Mouse (Mus musculus): ENCODE data around the gene Use1. TPM values are rescaled to one million over a fixed set of nuclear protein-coding genes. Genes with fewer than 3 reads are reported as not detected.

Use1 gene
- polyA plus RNA-seq, 1 experiment from 2014 or later = 84.6 TPM

DNA sequence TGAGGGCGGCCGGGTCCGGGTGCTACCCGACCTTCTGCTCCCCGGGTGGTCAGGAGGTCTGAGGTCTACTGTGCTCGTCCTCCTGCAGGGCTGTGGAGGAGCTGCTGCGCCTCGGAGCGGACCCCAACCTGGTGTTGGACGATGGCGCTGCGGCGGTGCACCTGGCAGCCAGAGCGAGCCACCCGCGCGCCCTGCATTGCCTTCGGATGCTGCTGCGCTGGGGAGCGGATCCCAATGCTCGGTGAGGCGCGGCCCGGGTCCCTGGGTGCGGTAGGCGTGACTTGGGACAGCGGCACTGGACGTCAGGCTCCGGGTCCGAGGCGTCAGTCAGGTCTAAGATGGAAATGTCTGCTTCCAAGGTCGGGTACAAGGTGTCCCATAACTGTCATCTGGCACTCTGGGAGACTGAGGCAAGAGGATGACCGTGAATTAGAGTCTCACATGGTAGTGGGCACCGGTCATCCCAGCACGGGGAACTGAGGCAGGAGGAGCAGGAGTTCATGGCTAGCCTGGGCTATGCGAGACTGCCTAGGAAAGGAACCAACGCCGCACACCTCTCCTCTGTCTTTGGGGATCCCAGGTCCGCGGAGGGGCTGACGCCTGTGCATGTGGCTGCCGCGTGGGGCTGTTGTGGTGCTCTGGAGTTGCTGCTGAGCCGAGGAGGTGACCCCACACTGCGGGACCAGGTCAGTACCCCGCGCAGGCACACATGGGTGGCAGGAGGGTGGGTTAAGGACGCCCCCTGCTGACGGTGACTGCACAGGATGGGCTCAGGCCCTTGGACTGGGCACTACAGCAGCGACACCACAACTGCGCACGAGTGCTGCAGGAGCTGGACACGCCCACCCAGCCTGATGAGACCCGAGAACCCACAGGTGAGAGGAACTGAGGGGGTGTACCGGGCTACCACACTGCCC lies 39.7 kb downstream of the Use1 start:
- Histone ChIP-seq H3K9me3 (no peaks in the 10 kb centered on the region), H3K4me1 (replicated peaks) (peaks cover 39% of the 10 kb centered on the region), H3K4me3 (peak overlapping the region; percentile 93), H3K27me3 (ENCODE audit: insufficient read depth, poor library complexity, severe bottlenecking) (no peaks in the 10 kb centered on the region), H3K27ac (peak overlapping the region; percentile 89), H3K36me3 (peaks cover 55% of the 10 kb centered on the region)
- WGBS = under 1% methylated on average over 55 of the region's 55 CpGs
- peak; percentile 85 for DNase-seq (ENCODE audit: low spot score)

DNA sequence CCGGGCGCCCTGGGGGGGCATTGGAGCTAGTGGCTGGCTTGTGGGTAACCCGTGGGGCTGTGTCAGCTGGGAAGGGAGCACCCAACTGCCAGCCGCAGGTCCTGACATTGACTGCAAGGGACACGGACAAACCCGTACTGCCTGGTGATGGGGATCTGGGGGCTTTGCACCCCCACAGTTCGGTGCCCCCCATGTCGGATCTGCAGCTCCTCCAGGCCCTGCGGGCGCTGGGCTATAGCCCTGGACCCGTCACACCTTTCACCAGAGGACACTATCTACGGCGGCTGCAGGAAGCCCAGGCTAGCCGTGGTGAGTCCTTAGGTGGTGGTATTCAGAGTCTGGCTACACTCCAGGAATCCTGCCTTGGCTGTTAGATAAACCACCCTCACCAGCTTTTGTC lies 40.8 kb downstream of the Use1 start:
- H3K9me3 ChIP-seq = no peaks in the 10 kb centered on the region
- H3K4me3 ChIP-seq = peak overlapping the region; percentile 93
- H3K4me1 ChIP-seq (replicated peaks) = peaks cover 46% of the 10 kb centered on the region
- peaks cover 52% of the 10 kb centered on the region for H3K36me3 ChIP-seq
- WGBS = 92% methylated on average over 14 of the region's 14 CpGs
- no peak for DNase-seq (ENCODE audit: low spot score)
- H3K27me3 ChIP-seq (ENCODE audit: insufficient read depth, poor library complexity, severe bottlenecking) = no peaks in the 10 kb centered on the region
- H3K27ac ChIP-seq = no peak overlapping the region

DNA sequence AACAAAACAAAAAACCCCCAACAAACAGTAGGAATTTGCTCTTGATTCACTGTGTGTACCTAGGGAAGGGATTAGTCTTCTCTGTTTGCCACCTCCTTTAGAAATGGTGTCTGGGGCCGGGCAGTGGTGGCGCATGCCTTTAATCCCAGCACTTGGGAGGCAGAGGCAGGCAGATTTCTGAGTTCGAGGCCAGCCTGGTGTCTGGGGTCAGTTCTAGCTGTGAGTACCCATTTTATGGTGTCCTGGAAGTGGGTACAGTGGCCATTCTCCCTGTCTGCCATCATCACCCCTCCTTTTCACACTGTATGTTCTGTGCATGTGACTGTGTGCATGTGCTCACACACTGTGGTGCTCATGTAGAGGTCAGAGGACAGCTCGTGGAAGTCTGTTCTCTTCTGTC lies 41.6 kb downstream of the Use1 start:
- 92% methylated on average over 4 of the region's 4 CpGs for WGBS
- peaks cover 44% of the 10 kb centered on the region for H3K36me3 ChIP-seq
- H3K4me1 ChIP-seq (replicated peaks) = peaks cover 46% of the 10 kb centered on the region
- no peaks in the 10 kb centered on the region for H3K9me3 ChIP-seq
- no peak overlapping the region for H3K27ac ChIP-seq
- H3K27me3 ChIP-seq (ENCODE audit: insufficient read depth, poor library complexity, severe bottlenecking) = no peaks in the 10 kb centered on the region
- H3K4me3 ChIP-seq = no peak overlapping the region
- no peak for DNase-seq (ENCODE audit: low spot score)

DNA sequence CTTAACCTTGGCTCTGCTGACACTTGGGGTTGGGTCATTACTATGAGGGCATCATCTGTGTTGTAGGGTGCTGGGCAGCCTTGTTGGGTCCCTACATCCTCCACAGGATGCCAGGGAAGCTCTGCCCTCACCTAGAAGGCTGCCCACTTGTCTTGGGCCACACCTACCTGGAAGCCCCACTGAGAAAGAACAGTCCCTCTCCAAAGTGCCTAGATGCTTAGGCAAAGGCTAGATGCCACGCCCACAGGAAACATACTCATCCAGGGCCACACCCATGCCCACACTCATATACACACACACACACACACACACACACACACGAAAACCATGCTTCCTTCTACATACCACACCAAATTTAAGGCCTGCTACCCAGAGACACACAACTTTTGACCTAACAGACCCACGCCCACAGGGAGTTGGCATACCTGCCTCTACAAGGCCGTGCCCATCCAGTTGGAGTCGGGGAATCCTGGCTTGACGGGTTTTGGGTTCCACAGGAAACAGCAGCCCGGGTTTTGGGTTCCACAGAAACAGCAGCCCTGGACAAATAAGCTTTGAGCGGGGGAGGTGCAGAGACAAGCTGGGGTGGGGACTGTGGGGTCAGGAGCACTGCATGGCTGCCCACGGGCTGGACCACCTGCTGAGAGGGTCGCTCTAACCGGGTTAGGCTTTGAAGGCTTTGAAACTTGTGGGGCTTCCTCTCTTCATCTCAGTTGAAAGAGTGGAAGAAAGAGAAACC lies 45.1 kb downstream of the Use1 start:
- WGBS = 43% methylated on average over 11 of the region's 11 CpGs
- Histone ChIP-seq H3K27me3 (ENCODE audit: insufficient read depth, poor library complexity, severe bottlenecking) (no peaks in the 10 kb centered on the region), H3K4me1 (replicated peaks) (peaks cover 20% of the 10 kb centered on the region), H3K27ac (no peak overlapping the region), H3K9me3 (no peaks in the 10 kb centered on the region), H3K36me3 (peaks cover 35% of the 10 kb centered on the region), H3K4me3 (no peak overlapping the region)
- DNase-seq (ENCODE audit: low spot score) = no peak

Other genes with a start within 250 kb of the Use1 start
- 24.1 and 25.4 TPM in 2 replicates for gene Myo9b, start 94.1 kb upstream of the Use1 start, polyA plus RNA-seq (2016; fragmentation: Nextera tagmentation; extraction: Ambion mirVana)
- gene Haus8, start 93.9 kb upstream of the Use1 start, polyA plus RNA-seq (2016; fragmentation: Nextera tagmentation; extraction: Ambion mirVana) = 59.1 and 61.9 TPM in 2 replicates
- gene Ocel1, start 4.5 kb downstream of the Use1 start, polyA plus RNA-seq (2016; fragmentation: Nextera tagmentation; extraction: Ambion mirVana) = 7.5 and 8.1 TPM in 2 replicates
- 125 and 139 TPM in 2 replicates for gene Nr2f6, start 15.1 kb downstream of the Use1 start, polyA plus RNA-seq (2016; fragmentation: Nextera tagmentation; extraction: Ambion mirVana)
- 5.8 and 7.2 TPM in 2 replicates for gene Ushbp1, start 29.0 kb downstream of the Use1 start, polyA plus RNA-seq (2016; fragmentation: Nextera tagmentation; extraction: Ambion mirVana)
- gene Babam1, start 30.0 kb downstream of the Use1 start, polyA plus RNA-seq (2016; fragmentation: Nextera tagmentation; extraction: Ambion mirVana) = 112 and 121 TPM in 2 replicates
- gene Ankle1, start 39.2 kb downstream of the Use1 start, polyA plus RNA-seq (2016; fragmentation: Nextera tagmentation; extraction: Ambion mirVana) = 35.2 and 56.1 TPM in 2 replicates
- gene Abhd8, start 96.8 kb downstream of the Use1 start, polyA plus RNA-seq (2016; fragmentation: Nextera tagmentation; extraction: Ambion mirVana) = 76.3 and 88.4 TPM in 2 replicates
- gene Mrpl34, start 98.1 kb downstream of the Use1 start, polyA plus RNA-seq (2016; fragmentation: Nextera tagmentation; extraction: Ambion mirVana) = 221 and 249 TPM in 2 replicates
- 147 and 169 TPM in 2 replicates for gene Dda1, start 102.4 kb downstream of the Use1 start, polyA plus RNA-seq (2016; fragmentation: Nextera tagmentation; extraction: Ambion mirVana)
- 3.3 and 6.8 TPM in 2 replicates for gene Ano8, start 119.1 kb downstream of the Use1 start, polyA plus RNA-seq (2016; fragmentation: Nextera tagmentation; extraction: Ambion mirVana)
- gene Gtpbp3, start 121.3 kb downstream of the Use1 start, polyA plus RNA-seq (2016; fragmentation: Nextera tagmentation; extraction: Ambion mirVana) = 18.2 and 22.5 TPM in 2 replicates
- gene Plvap, start 144.9 kb downstream of the Use1 start, polyA plus RNA-seq (2016; fragmentation: Nextera tagmentation; extraction: Ambion mirVana) = 50.2 and 52.7 TPM in 2 replicates
- 0.51 and 0.60 TPM in 2 replicates for gene Ccdc194, start 158.9 kb downstream of the Use1 start, polyA plus RNA-seq (2016; fragmentation: Nextera tagmentation; extraction: Ambion mirVana)
- gene Bst2, start 170.6 kb downstream of the Use1 start, polyA plus RNA-seq (2016; fragmentation: Nextera tagmentation; extraction: Ambion mirVana) = 8.9 and 9.6 TPM in 2 replicates
- gene Mvb12a, start 176.1 kb downstream of the Use1 start, polyA plus RNA-seq (2016; fragmentation: Nextera tagmentation; extraction: Ambion mirVana) = 68.7 and 71.6 TPM in 2 replicates
- 0.18 and 0.26 TPM in 2 replicates for gene Tmem221, start 192.0 kb downstream of the Use1 start, polyA plus RNA-seq (2016; fragmentation: Nextera tagmentation; extraction: Ambion mirVana)
- not detected in 2 replicates for gene Nxnl1, start 199.8 kb downstream of the Use1 start, polyA plus RNA-seq (2016; fragmentation: Nextera tagmentation; extraction: Ambion mirVana)
- gene Slc27a1, start 202.0 kb downstream of the Use1 start, polyA plus RNA-seq (2016; fragmentation: Nextera tagmentation; extraction: Ambion mirVana) = 24.1 and 28.9 TPM in 2 replicates
- gene Pgls, start 225.3 kb downstream of the Use1 start, polyA plus RNA-seq (2016; fragmentation: Nextera tagmentation; extraction: Ambion mirVana) = 254 and 268 TPM in 2 replicates
- gene Fam129c, start 230.8 kb downstream of the Use1 start, polyA plus RNA-seq (2016; fragmentation: Nextera tagmentation; extraction: Ambion mirVana) = 5.0 and 5.3 TPM in 2 replicates
- 55.3 and 58.5 TPM in 2 replicates for gene Colgalt1, start 244.2 kb downstream of the Use1 start, polyA plus RNA-seq (2016; fragmentation: Nextera tagmentation; extraction: Ambion mirVana)

Data from hindbrain, embryonic 10.5 days (tissue).